Mouse (Mus musculus) midbrain, embryonic 15.5 days (tissue): Measurements from ENCODE around the gene Hoxc8. TPM values are rescaled to one million over a fixed set of nuclear protein-coding genes. Genes with fewer than 3 reads are reported as not detected.

ENCODE experiments used
- ATAC-seq: fragments of 200-750 bp; cut with Nextera tagmentation; replicated peaks from 2 replicates; pipeline ENCODE4 v1.8.0; 2017; ENCODE audit warnings: moderate TSS enrichment
- H3K27ac ChIP-seq: fragments of 300-500 bp; sonication (generic); 2 replicates; pipeline ENCODE4 v1.5.1; 2015; ENCODE audit warnings: mild to moderate bottlenecking, inconsistent platforms
- H3K27me3 ChIP-seq: fragments of 300-500 bp; sonication (generic); replicated peaks from 2 replicates; pipeline ENCODE4 v1.6.1; 2015; ENCODE audit warnings: inconsistent platforms
- H3K36me3 ChIP-seq: fragments of 300-500 bp; sonication (generic); replicated peaks from 2 replicates; pipeline ENCODE4 v1.6.1; 2015; ENCODE audit warnings: inconsistent platforms
- H3K4me1 ChIP-seq: fragments of 300-500 bp; sonication (generic); 2 replicates; pipeline ENCODE4 v1.6.1; 2015; ENCODE audit warnings: inconsistent platforms
- H3K4me2 ChIP-seq: fragments of 300-500 bp; sonication (generic); 2 replicates; pipeline ENCODE4 v1.6.1; 2015; ENCODE audit warnings: inconsistent platforms, mild to moderate bottlenecking, moderate library complexity
- H3K4me3 ChIP-seq: fragments of 300-500 bp; sonication (generic); 2 replicates; pipeline ENCODE4 v1.5.1; 2015; ENCODE audit warnings: mild to moderate bottlenecking, inconsistent platforms
- H3K9ac ChIP-seq: fragments of 300-500 bp; sonication (generic); 2 replicates; pipeline ENCODE4 v1.6.1; 2015; ENCODE audit warnings: mild to moderate bottlenecking, inconsistent platforms
- H3K9me3 ChIP-seq: fragments of 300-500 bp; sonication (generic); 2 replicates; pipeline ENCODE4 v1.6.1; 2016; ENCODE audit warnings: inconsistent platforms
- WGBS: fragments of 180-500 bp; shearing (Covaris S2); methylation state at CpG from one replicate; pipeline ENCODE4 v1.1.7; 2015; ENCODE audit warnings: mixed read lengths; 5-methylcytosine and 5-hydroxymethylcytosine counted together
- polyA plus RNA-seq: library from polyadenylated mRNA; unstranded; fragments of >200 nt; fragmentation: Nextera tagmentation; extraction: Ambion mirVana; gene quantifications from 2 replicates; pipeline ENCODE4 v1.2.1, GENCODE M21; 2015

Gene Hoxc8
- polyA plus RNA-seq, 1 experiment from 2014 or later: not detected

DNA sequence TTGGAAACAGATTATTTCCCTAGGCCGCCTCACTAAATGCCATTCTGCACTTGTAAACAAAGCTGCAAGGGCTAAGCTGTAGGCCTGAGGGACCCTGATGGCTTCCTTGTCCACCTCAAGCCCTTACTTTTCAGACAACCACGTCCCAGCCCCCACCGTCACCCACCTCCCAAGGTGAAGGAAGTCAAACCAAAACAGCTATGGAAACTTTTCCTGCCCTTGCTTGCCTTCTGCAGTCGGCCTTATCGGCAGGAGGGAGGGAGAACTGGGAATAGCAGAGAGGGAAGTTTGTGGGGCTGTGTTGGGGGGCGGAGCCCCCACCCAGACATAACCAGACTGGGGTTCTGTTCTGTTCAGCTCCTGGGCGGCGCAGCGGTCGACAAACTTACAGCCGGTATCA is 1.8 kb downstream of the Hoxc8 start:
- H3K36me3 ChIP-seq: no peaks in the 10 kb centered on the region
- H3K9me3 ChIP-seq: no peaks in the 10 kb centered on the region
- no peak overlapping the region for H3K27ac ChIP-seq
- H3K9ac ChIP-seq: no peak overlapping the region
- no peak overlapping the region for H3K4me2 ChIP-seq
- ATAC-seq: no peak
- peaks cover 4% of the 10 kb centered on the region; the same call in 1 of the 2 replicates for H3K4me1 ChIP-seq
- H3K4me3 ChIP-seq: no peak overlapping the region
- WGBS: under 1% methylated on average over 11 of the region's 11 CpGs
- peaks cover 91% of the 10 kb centered on the region for H3K27me3 ChIP-seq

DNA sequence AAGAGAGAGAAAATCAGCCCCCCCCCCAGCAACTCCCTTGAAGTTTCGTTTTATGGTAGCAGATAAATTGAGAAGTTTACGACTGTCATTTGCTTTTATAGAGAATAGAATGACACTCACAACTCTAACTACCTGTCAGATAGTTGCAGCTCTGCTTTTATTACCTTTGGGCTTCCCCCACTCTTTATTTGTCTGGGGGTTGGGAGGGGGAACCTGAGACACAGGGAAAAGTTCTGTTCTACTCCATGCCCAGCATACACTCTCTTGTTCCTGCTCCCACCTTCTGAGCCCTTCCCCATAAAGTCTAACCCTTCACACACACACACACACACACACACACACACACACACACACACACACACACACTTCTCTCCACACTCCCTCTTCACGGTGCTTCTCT is 2.5 kb downstream of the Hoxc8 start:
- Histone ChIP-seq H3K4me3 (no peak overlapping the region), H3K36me3 (no peaks in the 10 kb centered on the region), H3K27ac (no peak overlapping the region), H3K9me3 (no peaks in the 10 kb centered on the region), H3K4me1 (peaks cover 4% of the 10 kb centered on the region; the same call in 1 of the 2 replicates), H3K4me2 (no peak overlapping the region), H3K27me3 (peaks cover 91% of the 10 kb centered on the region), H3K9ac (no peak overlapping the region)
- WGBS: 0% methylated on average over 3 of the region's 3 CpGs
- ATAC-seq: no peak

DNA sequence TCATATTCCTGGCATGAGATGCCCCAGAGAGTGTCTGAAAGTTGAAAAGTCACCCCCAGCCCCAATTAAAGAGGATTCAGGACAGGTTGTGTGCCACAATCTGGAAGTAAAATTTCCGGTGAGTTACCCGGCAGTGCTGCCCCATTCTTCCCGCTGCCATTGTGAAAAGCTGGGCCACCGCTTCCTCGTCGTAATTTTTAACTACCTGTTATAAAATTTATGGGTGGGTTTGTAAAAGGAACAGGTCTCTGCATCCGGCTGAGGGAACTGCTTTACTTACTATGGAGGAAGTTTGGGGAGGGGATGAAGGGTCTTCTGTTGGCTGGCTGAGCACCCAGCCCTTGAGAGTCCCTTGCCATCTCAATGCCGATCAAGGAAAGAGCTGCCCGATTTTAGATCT is 6.1 kb downstream of the Hoxc8 start:
- under 1% methylated on average over 9 of the region's 9 CpGs for WGBS
- Histone ChIP-seq H3K36me3 (no peaks in the 10 kb centered on the region), H3K27ac (no peak overlapping the region), H3K27me3 (peaks cover 93% of the 10 kb centered on the region), H3K9ac (no peak overlapping the region), H3K9me3 (no peaks in the 10 kb centered on the region), H3K4me3 (no peak overlapping the region), H3K4me1 (peaks cover 11% of the 10 kb centered on the region), H3K4me2 (no peak overlapping the region)
- ATAC-seq: no peak

DNA sequence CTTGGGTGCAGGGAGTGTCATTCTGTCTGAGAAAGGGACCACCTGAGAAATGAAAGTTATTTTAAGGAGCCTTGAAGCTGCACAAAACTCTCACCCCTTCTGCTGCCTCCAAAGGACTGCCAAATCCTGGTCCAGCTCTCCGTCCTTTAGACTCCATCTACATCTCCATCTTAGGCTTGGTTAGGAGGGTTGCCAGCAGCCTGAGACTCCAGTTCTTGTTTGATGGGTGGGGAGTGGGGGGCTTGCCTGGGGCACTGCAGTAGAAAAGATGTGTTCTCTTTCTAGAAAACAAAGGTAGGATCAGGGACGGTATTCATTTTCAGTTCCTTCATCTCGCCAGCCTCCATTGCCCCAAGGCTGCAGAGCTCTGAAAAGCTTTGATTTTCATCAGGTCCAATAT is 7.0 kb downstream of the Hoxc8 start:
- 0% methylated on average over 3 of the region's 3 CpGs for WGBS

DNA sequence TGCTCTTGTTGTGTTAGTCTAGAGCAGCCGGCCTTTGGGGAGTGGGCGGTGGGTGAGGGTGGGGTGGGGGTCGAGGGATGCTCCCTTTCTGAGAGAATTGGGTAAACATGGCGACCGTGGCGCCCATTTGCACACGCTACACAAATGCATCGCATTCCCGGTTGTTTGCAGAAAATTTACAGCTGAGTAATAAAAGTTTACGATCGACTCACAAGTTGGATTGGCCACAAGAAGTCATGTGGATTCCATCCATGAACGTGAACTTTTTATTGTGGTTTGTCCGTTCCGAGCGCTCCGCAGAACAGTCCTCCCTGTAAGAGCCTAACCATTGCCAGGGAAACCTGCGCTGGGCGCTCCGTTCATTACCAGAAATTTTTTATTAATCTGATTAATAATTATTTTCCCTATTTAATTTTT is 7.5 kb downstream of the Hoxc8 start, which contains the start of gene Hoxc6:
Hoxc6 (plus strand) TSS at position 319 of the 417 bp plus-strand sequence.
- no peaks in the 10 kb centered on the region for H3K36me3 ChIP-seq
- under 1% methylated on average over 19 of the region's 19 CpGs for WGBS
- peaks cover 93% of the 10 kb centered on the region for H3K27me3 ChIP-seq
- H3K9me3 ChIP-seq: no peaks in the 10 kb centered on the region
- H3K4me1 ChIP-seq: peaks cover 11% of the 10 kb centered on the region
- peak within 1 kb of the TSS; percentile 50 for H3K4me2 ChIP-seq
- no peak within 1 kb of the TSS for H3K9ac ChIP-seq
- H3K27ac ChIP-seq: no peak within 1 kb of the TSS
- ATAC-seq: no peak
- peak within 1 kb of the TSS; percentile 33 for H3K4me3 ChIP-seq

More for the DNA sequence above, 7.0 kb downstream of the Hoxc8 start:
- H3K27ac ChIP-seq: no peak overlapping the region
- no peak for ATAC-seq
- H3K36me3 ChIP-seq: no peaks in the 10 kb centered on the region
- H3K4me2 ChIP-seq: no peak overlapping the region
- H3K4me3 ChIP-seq: no peak overlapping the region
- H3K4me1 ChIP-seq: peaks cover 11% of the 10 kb centered on the region
- no peaks in the 10 kb centered on the region for H3K9me3 ChIP-seq
- peaks cover 93% of the 10 kb centered on the region for H3K27me3 ChIP-seq
- H3K9ac ChIP-seq: no peak overlapping the region

DNA sequence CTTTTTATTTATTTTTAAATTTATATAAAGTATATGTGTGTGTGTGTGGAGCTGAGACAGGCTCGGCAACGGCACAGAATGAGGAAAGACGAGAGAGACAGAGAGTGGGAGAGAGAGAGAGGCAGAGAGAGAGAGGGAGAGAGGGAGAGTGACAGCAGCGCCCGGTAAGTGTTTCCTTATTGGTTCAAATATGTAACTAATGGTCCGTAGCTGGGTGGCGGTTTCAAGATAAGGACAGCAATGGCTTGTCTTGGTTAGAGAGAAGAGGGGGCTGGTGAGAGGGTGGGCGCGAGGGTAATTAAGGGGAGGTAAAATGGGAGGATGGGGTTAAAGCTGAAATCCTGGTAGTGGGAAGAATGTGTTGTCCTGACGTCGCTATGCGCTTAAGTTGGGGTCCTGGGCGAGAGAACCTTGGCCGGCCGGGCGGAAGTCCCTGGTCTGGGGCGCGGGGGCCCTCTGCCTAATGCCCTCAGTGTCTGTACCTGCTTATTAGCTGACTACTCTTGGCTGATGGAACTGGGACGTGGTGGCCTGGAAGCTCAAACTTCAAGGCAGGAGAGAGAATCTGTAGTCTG is 8.3 kb downstream of the Hoxc8 start:
- ATAC-seq: no peak

DNA sequence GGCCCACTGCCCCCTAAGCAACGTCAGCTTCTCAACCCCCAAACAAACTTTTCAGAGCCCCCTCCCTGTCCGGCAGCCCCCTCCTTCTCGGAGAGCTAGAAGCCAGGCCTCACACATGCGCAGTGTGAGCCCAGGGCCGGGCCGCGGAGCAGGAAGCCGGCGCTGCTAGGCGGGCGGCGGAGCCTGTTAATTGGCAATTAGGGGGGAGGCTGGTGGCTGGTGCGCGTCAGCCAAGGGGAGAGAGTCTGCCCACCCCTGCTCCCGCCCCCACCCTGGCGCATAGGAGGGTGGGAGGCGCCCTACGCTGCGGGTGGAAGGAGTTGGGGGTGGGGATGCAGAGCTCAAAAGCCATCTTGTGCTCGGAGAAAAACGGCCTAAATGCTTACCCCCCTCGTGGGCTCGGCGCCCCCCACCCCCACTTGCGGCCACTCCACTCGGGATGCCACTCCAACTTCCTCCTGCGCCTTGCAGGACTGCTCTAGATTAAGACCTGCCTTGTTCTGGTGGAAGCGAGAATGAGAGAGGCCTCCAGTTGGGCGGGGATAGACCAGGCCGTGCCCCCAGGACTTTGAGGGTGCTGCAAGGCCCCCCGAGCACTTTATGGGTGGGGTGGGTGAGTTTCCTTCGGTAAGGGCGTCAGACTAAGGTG is 8.9 kb downstream of the Hoxc8 start:
- no peak overlapping the region for H3K9ac ChIP-seq
- under 1% methylated on average over 33 of the region's 33 CpGs for WGBS

More for the DNA sequence above, 8.3 kb downstream of the Hoxc8 start:
- Histone ChIP-seq H3K27me3 (peaks cover 95% of the 10 kb centered on the region), H3K4me2 (peak overlapping the region; percentile 50), H3K9me3 (no peaks in the 10 kb centered on the region), H3K36me3 (no peaks in the 10 kb centered on the region), H3K9ac (no peak overlapping the region), H3K27ac (no peak overlapping the region), H3K4me3 (peak overlapping the region; percentile 33), H3K4me1 (peaks cover 11% of the 10 kb centered on the region)
- under 1% methylated on average over 19 of the region's 19 CpGs for WGBS

DNA sequence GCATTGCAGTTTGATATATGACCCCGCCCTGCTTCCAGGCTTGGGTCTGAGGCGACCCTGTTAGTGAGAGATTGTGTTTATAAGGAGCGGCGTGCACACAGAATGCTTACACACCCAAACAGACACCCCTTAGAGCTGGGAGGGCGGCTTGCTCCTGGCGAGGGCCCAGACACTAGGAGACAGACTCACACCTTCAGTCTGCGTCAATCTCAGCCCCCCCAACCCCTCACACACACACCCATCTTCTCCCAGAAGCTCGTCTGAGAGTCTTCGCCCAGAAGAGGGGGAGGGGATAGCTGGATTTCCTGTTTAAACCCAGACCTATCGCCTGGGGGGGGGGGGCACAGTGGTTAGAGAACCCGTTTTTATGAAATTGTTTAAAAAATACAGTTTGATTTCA is 9.5 kb downstream of the Hoxc8 start:
- H3K27ac ChIP-seq: no peak overlapping the region
- no peak overlapping the region for H3K4me3 ChIP-seq
- H3K9me3 ChIP-seq: no peaks in the 10 kb centered on the region
- no peak for ATAC-seq
- no peak overlapping the region for H3K9ac ChIP-seq
- no peaks in the 10 kb centered on the region for H3K36me3 ChIP-seq
- WGBS: 2% methylated on average over 11 of the region's 11 CpGs
- H3K27me3 ChIP-seq: peaks cover 96% of the 10 kb centered on the region
- H3K4me2 ChIP-seq: no peak overlapping the region
- H3K4me1 ChIP-seq: peaks cover 11% of the 10 kb centered on the region

More for the DNA sequence above, 8.9 kb downstream of the Hoxc8 start:
- H3K4me3 ChIP-seq: peak overlapping the region; percentile 33
- peaks cover 95% of the 10 kb centered on the region for H3K27me3 ChIP-seq
- peak overlapping the region; percentile 50 for H3K4me2 ChIP-seq
- H3K27ac ChIP-seq: no peak overlapping the region
- H3K9me3 ChIP-seq: no peaks in the 10 kb centered on the region
- 0 out of 2 replicates have a peak, but pooled peaks have one; percentile 24 for ATAC-seq
- no peaks in the 10 kb centered on the region for H3K36me3 ChIP-seq
- peaks cover 11% of the 10 kb centered on the region for H3K4me1 ChIP-seq

DNA sequence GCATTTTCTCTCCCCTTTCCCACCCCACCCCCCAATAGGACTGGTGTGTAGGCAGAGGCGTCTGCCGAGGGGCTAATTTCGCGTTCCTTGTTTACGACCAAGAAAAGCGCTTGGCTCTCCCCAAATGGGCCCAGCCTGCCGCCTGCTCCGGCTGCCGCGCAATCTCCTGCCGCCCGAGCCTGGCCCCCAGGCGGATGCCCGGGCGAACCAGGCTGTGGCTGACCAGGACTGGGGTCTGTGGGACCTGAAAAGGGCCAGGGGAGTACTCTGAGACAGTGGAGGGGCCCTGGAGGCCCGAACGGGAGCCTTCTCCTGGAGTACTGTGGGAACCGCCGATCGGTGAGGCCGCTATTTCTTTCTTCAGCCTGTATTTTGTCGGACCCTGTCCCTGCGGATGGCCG is 10.1 kb downstream of the Hoxc8 start:
- no peak overlapping the region for H3K4me3 ChIP-seq
- H3K4me2 ChIP-seq: no peak overlapping the region
- no peak overlapping the region for H3K27ac ChIP-seq
- no peaks in the 10 kb centered on the region for H3K9me3 ChIP-seq
- ATAC-seq: no peak
- 3% methylated on average over 24 of the region's 24 CpGs for WGBS
- peaks cover 96% of the 10 kb centered on the region for H3K27me3 ChIP-seq
- H3K9ac ChIP-seq: no peak overlapping the region
- peaks cover 11% of the 10 kb centered on the region for H3K4me1 ChIP-seq
- H3K36me3 ChIP-seq: no peaks in the 10 kb centered on the region

DNA sequence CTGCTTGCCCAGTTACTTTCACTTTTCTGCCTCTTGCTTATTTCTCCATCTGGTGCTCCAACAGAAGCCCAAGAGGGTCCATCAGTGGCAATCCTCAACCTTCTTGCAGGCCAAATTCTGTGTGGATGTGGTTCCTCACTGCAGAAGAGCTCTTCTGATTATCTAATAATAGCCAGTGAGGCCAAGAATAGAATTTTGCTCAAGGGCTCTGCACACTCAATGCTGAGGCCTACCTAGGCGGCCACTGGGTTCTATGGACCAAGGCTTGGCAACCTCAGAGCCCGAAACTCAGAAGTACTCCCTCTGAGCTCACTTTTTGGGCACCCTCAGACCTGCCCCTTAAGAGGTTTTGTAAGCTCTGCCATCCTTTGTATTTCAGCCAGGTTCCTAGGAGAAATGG is 11.0 kb downstream of the Hoxc8 start:
- WGBS: 12% methylated on average over 2 of the region's 2 CpGs
- no peak overlapping the region for H3K27ac ChIP-seq
- no peak for ATAC-seq
- peaks cover 11% of the 10 kb centered on the region for H3K4me1 ChIP-seq
- H3K27me3 ChIP-seq: peaks cover 99% of the 10 kb centered on the region
- H3K9me3 ChIP-seq: no peaks in the 10 kb centered on the region
- no peak overlapping the region for H3K4me3 ChIP-seq
- no peaks in the 10 kb centered on the region for H3K36me3 ChIP-seq
- no peak overlapping the region for H3K9ac ChIP-seq
- no peak overlapping the region for H3K4me2 ChIP-seq

DNA sequence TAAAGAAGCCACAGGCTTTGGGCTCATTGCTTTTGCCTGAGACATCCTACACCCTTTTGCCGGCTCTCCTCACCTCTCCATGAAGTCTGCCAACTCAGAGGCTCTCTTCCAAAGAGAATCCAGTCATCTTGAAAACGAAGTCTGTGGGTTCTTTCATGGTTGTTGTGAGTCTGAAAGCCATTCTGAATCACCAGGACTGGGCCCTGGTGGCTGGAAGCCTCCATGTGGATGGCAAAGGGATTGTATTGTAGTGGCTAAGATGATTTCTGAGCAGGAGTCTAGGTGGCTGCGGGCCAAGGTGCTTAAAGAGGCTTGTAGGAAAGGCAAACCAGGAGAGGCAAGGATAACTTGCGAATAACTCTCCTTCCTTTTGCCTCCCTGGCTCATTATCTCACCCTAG is 11.7 kb downstream of the Hoxc8 start:
- H3K4me3 ChIP-seq: no peak overlapping the region
- peaks cover 100% of the 10 kb centered on the region for H3K27me3 ChIP-seq
- H3K27ac ChIP-seq: no peak overlapping the region
- H3K4me1 ChIP-seq: peaks cover 11% of the 10 kb centered on the region
- H3K9me3 ChIP-seq: no peaks in the 10 kb centered on the region
- 5% methylated on average over 4 of the region's 4 CpGs for WGBS
- H3K36me3 ChIP-seq: no peaks in the 10 kb centered on the region
- ATAC-seq: no peak
- H3K9ac ChIP-seq: no peak overlapping the region
- H3K4me2 ChIP-seq: no peak overlapping the region

DNA sequence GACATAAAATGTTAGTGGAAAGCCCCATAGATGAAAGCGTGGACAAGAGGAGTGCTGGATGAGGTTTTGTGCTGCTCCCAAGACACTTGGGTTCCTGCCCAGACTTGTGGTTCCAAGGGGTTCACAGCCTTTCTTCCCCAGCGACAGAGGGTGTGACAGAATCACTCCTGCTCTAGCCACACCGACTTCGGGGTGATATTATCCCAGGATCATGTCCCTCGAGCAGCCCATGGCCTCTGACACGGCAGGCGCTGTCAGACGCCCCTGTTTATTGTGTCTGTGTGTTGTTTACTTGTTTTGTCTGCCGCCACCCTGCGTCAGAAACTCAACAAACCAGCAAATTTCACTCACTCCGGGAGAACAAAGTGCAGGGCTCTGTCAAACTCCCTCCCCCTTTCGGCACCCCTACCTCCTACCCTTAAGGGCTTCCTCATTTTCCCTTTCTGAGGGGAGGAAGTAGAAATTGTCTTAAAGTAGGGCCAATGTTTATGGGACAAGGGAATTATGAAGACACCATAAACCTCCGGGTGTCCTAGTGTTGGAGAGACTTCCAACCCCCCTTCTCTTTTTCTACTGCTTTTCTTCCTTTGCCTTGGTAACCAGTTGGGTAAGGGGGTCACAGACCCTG is 12.5 kb downstream of the Hoxc8 start:
- Histone ChIP-seq H3K4me1 (peaks cover 11% of the 10 kb centered on the region), H3K9me3 (no peaks in the 10 kb centered on the region), H3K4me3 (no peak overlapping the region), H3K4me2 (no peak overlapping the region), H3K9ac (no peak overlapping the region), H3K27ac (no peak overlapping the region), H3K27me3 (peaks cover 100% of the 10 kb centered on the region), H3K36me3 (no peaks in the 10 kb centered on the region)
- 4% methylated on average over 13 of the region's 13 CpGs for WGBS
- ATAC-seq: no peak
